Mouse (Mus musculus): ENCODE results near the gene Ciapin1. TPM values are rescaled to one million over a fixed set of nuclear protein-coding genes. Genes with fewer than 3 reads are reported as not detected.

Ciapin1 gene
- total and polyA plus RNA-seq, 3 experiments = 122 to 263 TPM; not detected in 1

GRCm38 (mm10) chr8:94776346-94776745, 61.8 kb downstream of the Ciapin1 start:
- no peak overlapping the region for H3K4me3 ChIP-seq (ENCODE audit: control insufficient read depth in 1 of 2, insufficient read depth in 1 of 2, low read depth in 2 of 2, low read length in 2 of 2)
- H3K27me3 ChIP-seq (ENCODE audit: control insufficient read depth in 1 of 2, insufficient read depth in 2 of 2, low read length in 2 of 2) = no peaks in the 10 kb centered on the region

GRCm38 (mm10) chr8:94774601-94775000, 63.6 kb downstream of the Ciapin1 start:
- H3K36me3 ChIP-seq (ENCODE audit: control insufficient read depth in 1 of 2, insufficient read depth in 2 of 2, low read length in 2 of 2) = no peaks in the 10 kb centered on the region
- H3K9me3 ChIP-seq (replicated peaks; ENCODE audit: insufficient read depth, low read length) = no peaks in the 10 kb centered on the region
- H3K79me2 ChIP-seq (ENCODE audit: control insufficient read depth, insufficient read depth, low read length, poor library complexity) = no peaks in the 10 kb centered on the region
- no peak for DNase-seq (ENCODE audit: low read depth, low spot score)
- no peak overlapping the region for H3K27ac ChIP-seq (ENCODE audit: control insufficient read depth, low read depth, low read length)
- no peak for TF ChIP-seq ELF1 (IDR thresholded peaks at IDR 0.05; ENCODE audit: low read depth, low read length)
- no peak for TF ChIP-seq POLR2AphosphoS5 (IDR thresholded peaks at IDR 0.05; ENCODE audit: borderline replicate concordance, low read depth, low read length)
- TF ChIP-seq ZKSCAN1 (IDR thresholded peaks at IDR 0.05; ENCODE audit: low read depth, low read length) = no peak
- no peak for TF ChIP-seq RCOR1 (IDR thresholded peaks at IDR 0.05; ENCODE audit: low read depth, low read length)
- TF ChIP-seq RAD21 (IDR thresholded peaks at IDR 0.05; ENCODE audit: low read depth, low read length) = no peak
- no peak for TF ChIP-seq E2F4 (IDR thresholded peaks at IDR 0.05; ENCODE audit: borderline replicate concordance, low read depth, low read length)
- no peak for TF ChIP-seq EP300 (IDR thresholded peaks at IDR 0.05; ENCODE audit: low read depth in 1 of 2, low read length in 2 of 2)
- TF ChIP-seq MYC (IDR thresholded peaks at IDR 0.05; ENCODE audit: low read depth, low read length) = no peak
- TF ChIP-seq GATA1 (IDR thresholded peaks at IDR 0.05; ENCODE audit: low read depth, low read length) = no peak
- no peak for TF ChIP-seq CHD1 (IDR thresholded peaks at IDR 0.05; ENCODE audit: low read depth, low read length)
- no peaks in the 10 kb centered on the region for H3K27me3 ChIP-seq (ENCODE audit: control insufficient read depth in 1 of 2, insufficient read depth in 2 of 2, low read length in 2 of 2)
- H3K9ac ChIP-seq (ENCODE audit: control insufficient read depth, low read depth, low read length, poor library complexity, severe bottlenecking) = no peak overlapping the region
- H3K4me3 ChIP-seq (ENCODE audit: control insufficient read depth in 1 of 2, insufficient read depth in 1 of 2, low read depth in 2 of 2, low read length in 2 of 2) = no peak overlapping the region
- H3K4me1 ChIP-seq (ENCODE audit: control insufficient read depth in 1 of 2, insufficient read depth in 2 of 2, low read length in 2 of 2) = no peaks in the 10 kb centered on the region

More at GRCm38 (mm10) chr8:94776346-94776745, 61.8 kb downstream of the Ciapin1 start:
- no peak overlapping the region for H3K27ac ChIP-seq (ENCODE audit: control insufficient read depth, low read depth, low read length)
- no peaks in the 10 kb centered on the region for H3K4me1 ChIP-seq (ENCODE audit: control insufficient read depth in 1 of 2, insufficient read depth in 2 of 2, low read length in 2 of 2)
- no peaks in the 10 kb centered on the region for H3K79me2 ChIP-seq (ENCODE audit: control insufficient read depth, insufficient read depth, low read length, poor library complexity)
- no peaks in the 10 kb centered on the region for H3K9me3 ChIP-seq (replicated peaks; ENCODE audit: insufficient read depth, low read length)
- no peak for TF ChIP-seq POLR2A (IDR thresholded peaks at IDR 0.05; ENCODE audit: control insufficient read depth in 1 of 2, insufficient read depth in 1 of 2, low read depth in 1 of 2, low read length in 2 of 2, poor library complexity in 1 of 2)
- no peak for TF ChIP-seq NRF1 (IDR thresholded peaks at IDR 0.05; ENCODE audit: insufficient read depth, low read depth, low read length, poor library complexity, severe bottlenecking)
- no peak for TF ChIP-seq CHD2 (IDR thresholded peaks at IDR 0.05; ENCODE audit: low read length)
- DNase-seq (ENCODE audit: low read depth, low spot score) = no peak
- no peaks in the 10 kb centered on the region for H3K36me3 ChIP-seq (ENCODE audit: control insufficient read depth in 1 of 2, insufficient read depth in 2 of 2, low read length in 2 of 2)
- H3K9ac ChIP-seq (ENCODE audit: control insufficient read depth, low read depth, low read length, poor library complexity, severe bottlenecking) = no peak overlapping the region

DNA sequence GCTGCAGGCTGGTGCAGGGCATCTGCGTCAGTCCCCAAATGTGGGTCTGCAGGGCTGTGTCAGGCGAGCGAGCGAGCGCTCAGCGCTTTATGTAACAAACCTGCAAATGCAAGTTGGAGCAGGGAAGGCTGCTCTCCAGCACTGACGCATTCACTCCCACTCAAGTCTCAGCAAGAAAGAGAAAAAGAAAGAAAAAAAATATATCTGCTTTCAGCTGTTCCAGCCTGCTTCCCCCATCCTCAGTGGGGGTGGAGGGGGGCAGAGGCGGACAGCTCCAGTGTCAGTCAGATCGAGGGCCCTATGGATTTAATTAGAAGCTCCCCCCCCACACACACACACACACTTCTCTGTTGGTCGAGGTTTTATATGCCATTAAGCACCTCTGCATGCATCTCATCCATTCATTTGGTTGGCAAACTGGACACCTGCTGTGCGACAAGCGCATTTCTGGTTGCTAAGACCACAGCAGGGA, 64.4 kb downstream of the Ciapin1 start:
- Histone ChIP-seq H3K27me3 (ENCODE audit: control insufficient read depth in 1 of 2, insufficient read depth in 2 of 2, low read length in 2 of 2) (no peaks in the 10 kb centered on the region), H3K4me1 (ENCODE audit: control insufficient read depth in 1 of 2, insufficient read depth in 2 of 2, low read length in 2 of 2) (no peaks in the 10 kb centered on the region), H3K79me2 (ENCODE audit: control insufficient read depth, insufficient read depth, low read length, poor library complexity) (no peaks in the 10 kb centered on the region), H3K27ac (ENCODE audit: control insufficient read depth, low read depth, low read length) (no peak overlapping the region), H3K9ac (ENCODE audit: control insufficient read depth, low read depth, low read length, poor library complexity, severe bottlenecking) (no peak overlapping the region), H3K36me3 (ENCODE audit: control insufficient read depth in 1 of 2, insufficient read depth in 2 of 2, low read length in 2 of 2) (no peaks in the 10 kb centered on the region), H3K4me3 (ENCODE audit: control insufficient read depth in 1 of 2, insufficient read depth in 1 of 2, low read depth in 2 of 2, low read length in 2 of 2) (no peak overlapping the region), H3K9me3 (replicated peaks; ENCODE audit: insufficient read depth, low read length) (no peaks in the 10 kb centered on the region)
- no peak for DNase-seq (ENCODE audit: low read depth, low spot score)
- no peak for TF ChIP-seq CTCF (IDR thresholded peaks at IDR 0.05 in 2 of 3, conservative IDR thresholded peaks at IDR 0.05 in 1 of 3; ENCODE audit: control insufficient read depth in 1 of 3, insufficient read depth in 1 of 3, low read depth in 2 of 3, low read length in 3 of 3, poor library complexity in 1 of 3, severe bottlenecking in 1 of 3)
- no peak for TF ChIP-seq ZNF384 (IDR thresholded peaks at IDR 0.05; ENCODE audit: low read depth, low read length)
- no peak for TF ChIP-seq ZMIZ1 (IDR thresholded peaks at IDR 0.05; ENCODE audit: low read depth, low read length)
- no peak for TF ChIP-seq ZKSCAN1 (IDR thresholded peaks at IDR 0.05; ENCODE audit: low read depth, low read length)
- no peak for TF ChIP-seq POLR2AphosphoS5 (IDR thresholded peaks at IDR 0.05; ENCODE audit: borderline replicate concordance, low read depth, low read length)
- no peak for TF ChIP-seq JUND (IDR thresholded peaks at IDR 0.05; ENCODE audit: low read depth, low read length)
- no peak for TF ChIP-seq MAX (IDR thresholded peaks at IDR 0.05; ENCODE audit: low read length)
- TF ChIP-seq CHD1 (IDR thresholded peaks at IDR 0.05; ENCODE audit: low read depth, low read length) = no peak
- TF ChIP-seq SMC3 (IDR thresholded peaks at IDR 0.05; ENCODE audit: low read depth, low read length) = no peak
- no peak for TF ChIP-seq MYB (IDR thresholded peaks at IDR 0.05; ENCODE audit: low read depth, low read length)
- TF ChIP-seq ELF1 (IDR thresholded peaks at IDR 0.05; ENCODE audit: low read depth, low read length) = no peak
- TF ChIP-seq MAFK (IDR thresholded peaks at IDR 0.05; ENCODE audit: borderline replicate concordance, low read depth, low read length) = no peak
- TF ChIP-seq ETS1 (IDR thresholded peaks at IDR 0.05; ENCODE audit: low read depth, low read length) = no peak
- TF ChIP-seq POLR2AphosphoS2 (IDR thresholded peaks at IDR 0.05; ENCODE audit: low read length) = no peak
- TF ChIP-seq RCOR1 (IDR thresholded peaks at IDR 0.05; ENCODE audit: low read depth, low read length) = no peak
- TF ChIP-seq UBTF (IDR thresholded peaks at IDR 0.05; ENCODE audit: borderline replicate concordance, insufficient read depth, low read depth, low read length) = no peak
- TF ChIP-seq ZC3H11A (IDR thresholded peaks at IDR 0.05; ENCODE audit: low read depth, low read length) = no peak
- TF ChIP-seq TCF12 (IDR thresholded peaks at IDR 0.05; ENCODE audit: low read depth, low read length) = no peak
- no peak for TF ChIP-seq MAZ (IDR thresholded peaks at IDR 0.05; ENCODE audit: low read depth, low read length)

Measured in MEL (cell line).